Mouse (Mus musculus) heart, embryonic 16.5 days (tissue): ENCODE measurements around the gene Smad6. TPM values are rescaled to one million over a fixed set of nuclear protein-coding genes. Genes with fewer than 3 reads are reported as not detected.

Experiments
- ATAC-seq: fragments of 200-750 bp; cut with Nextera tagmentation; replicated peaks from 2 replicates; pipeline ENCODE4 v1.8.0; 2017; ENCODE audit warnings: moderate number of reproducible peaks; ENCODE audit not compliant: insufficient read depth, low FRiP score; ENCODE audit errors: extremely low read depth
- H3K27ac ChIP-seq: fragments of 300-500 bp; sonication (generic); 2 replicates; pipeline ENCODE4 v1.5.1; 2014; ENCODE audit warnings: mild to moderate bottlenecking, low read length, control low read depth, moderate library complexity
- H3K27me3 ChIP-seq: fragments of 300-500 bp; sonication (generic); 2 replicates; pipeline ENCODE4 v1.6.1; 2014; ENCODE audit warnings: low read length, mixed read lengths; ENCODE audit not compliant: control insufficient read depth, insufficient read depth
- H3K36me3 ChIP-seq: fragments of 300-500 bp; sonication (generic); 2 replicates; pipeline ENCODE4 v1.6.1; 2014; ENCODE audit not compliant: control insufficient read depth, insufficient read depth
- H3K4me1 ChIP-seq: fragments of 300-500 bp; sonication (generic); 2 replicates; pipeline ENCODE4 v1.6.1; 2014; ENCODE audit warnings: low read length, mixed read lengths; ENCODE audit not compliant: control insufficient read depth, insufficient read depth
- H3K4me2 ChIP-seq: fragments of 300-500 bp; sonication (generic); 2 replicates; pipeline ENCODE4 v1.6.1; 2014; ENCODE audit warnings: low read depth, mild to moderate bottlenecking, control low read depth, low read length
- H3K4me3 ChIP-seq: fragments of 300-500 bp; sonication (generic); 2 replicates; pipeline ENCODE4 v1.5.1; 2014; ENCODE audit warnings: mild to moderate bottlenecking, control low read depth, low read length
- H3K9ac ChIP-seq: fragments of 300-500 bp; sonication (generic); 2 replicates; pipeline ENCODE4 v1.6.1; 2014; ENCODE audit warnings: low read length, control low read depth
- H3K9me3 ChIP-seq: fragments of 300-500 bp; sonication (generic); replicated peaks from 2 replicates; pipeline ENCODE4 v1.6.1; 2016; ENCODE audit warnings: low read length; ENCODE audit not compliant: control insufficient read depth
- WGBS: fragments of 180-500 bp; shearing (Covaris S2); extraction: QIAGEN DNeasy Blood & Tissue Kit; methylation state at CpG from one replicate; pipeline ENCODE4 v1.1.7; 2014; 5-methylcytosine and 5-hydroxymethylcytosine counted together
- polyA plus RNA-seq: library from polyadenylated mRNA; unstranded; fragments of >200 nt; fragmentation: Nextera tagmentation; extraction: Ambion mirVana; gene quantifications from 2 replicates; pipeline ENCODE4 v1.2.1, GENCODE M21; 2015

Gene Smad6
- polyA plus RNA-seq, 1 experiment from 2014 or later: 12.8 TPM

DNA sequence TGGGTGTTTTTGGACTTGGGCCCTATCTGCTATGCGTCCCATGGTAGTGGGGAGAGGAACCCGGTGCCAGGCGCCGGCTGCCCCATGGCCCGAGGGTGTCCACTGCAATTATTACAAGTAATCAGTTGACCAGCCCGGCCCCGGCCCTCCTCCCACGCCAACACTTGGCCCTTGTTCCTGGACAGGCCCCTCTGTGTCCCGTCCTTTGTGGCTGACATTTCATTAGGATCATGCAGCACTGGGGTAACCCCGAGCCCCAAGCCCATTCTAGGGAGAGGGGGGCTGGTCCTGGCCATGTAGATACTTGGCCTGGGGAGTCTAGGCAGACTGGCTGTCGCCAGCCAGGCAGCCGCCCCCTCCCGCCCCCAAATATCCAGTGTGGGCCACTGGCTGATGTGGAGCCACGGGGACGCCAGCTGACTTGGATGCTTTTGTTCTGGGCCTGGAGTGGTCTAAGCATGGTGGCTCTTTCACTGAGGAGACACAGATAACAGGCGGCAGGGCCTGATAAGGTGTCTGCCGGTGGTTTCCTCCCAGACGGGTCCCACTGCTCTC is 102.8 kb downstream of the Smad6 start:
- Histone ChIP-seq H3K36me3 (no peaks in the 10 kb centered on the region), H3K27me3 (no peaks in the 10 kb centered on the region), H3K4me2 (no peak overlapping the region), H3K9ac (peak overlapping the region; percentile 33), H3K27ac (peak overlapping the region; percentile 73), H3K4me3 (no peak overlapping the region), H3K4me1 (peaks cover 30% of the 10 kb centered on the region), H3K9me3 (no peaks in the 10 kb centered on the region)
- peak; percentile 80 for ATAC-seq
- WGBS: 23% methylated on average over 18 of the region's 18 CpGs

DNA sequence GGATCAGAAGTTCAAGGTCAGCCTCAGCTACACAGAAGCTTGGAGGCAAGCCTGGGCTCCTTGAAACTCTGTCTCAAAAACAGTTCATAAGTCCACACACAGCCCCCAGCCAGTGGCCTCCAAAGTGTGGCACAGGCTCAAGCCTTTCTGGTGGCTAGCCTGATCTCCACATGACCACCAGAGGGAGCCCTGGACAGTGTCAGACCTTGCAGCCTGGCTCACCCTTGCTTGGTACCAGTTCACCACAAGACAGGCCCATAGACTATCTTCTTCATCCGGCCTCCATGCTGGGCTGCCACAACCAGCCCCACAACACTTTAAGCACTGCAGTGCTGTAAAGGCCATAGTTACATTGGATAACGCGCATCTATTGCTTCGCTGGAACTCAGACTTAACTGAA is 103.6 kb downstream of the Smad6 start:
- Histone ChIP-seq H3K4me2 (no peak overlapping the region), H3K36me3 (no peaks in the 10 kb centered on the region), H3K27me3 (no peaks in the 10 kb centered on the region), H3K9ac (no peak overlapping the region), H3K27ac (peak overlapping the region; percentile 73), H3K9me3 (no peaks in the 10 kb centered on the region), H3K4me3 (no peak overlapping the region), H3K4me1 (peaks cover 28% of the 10 kb centered on the region)
- WGBS: 67% methylated on average over 4 of the region's 4 CpGs
- ATAC-seq: peak; percentile 42; the same call in 1 of the 2 replicates

DNA sequence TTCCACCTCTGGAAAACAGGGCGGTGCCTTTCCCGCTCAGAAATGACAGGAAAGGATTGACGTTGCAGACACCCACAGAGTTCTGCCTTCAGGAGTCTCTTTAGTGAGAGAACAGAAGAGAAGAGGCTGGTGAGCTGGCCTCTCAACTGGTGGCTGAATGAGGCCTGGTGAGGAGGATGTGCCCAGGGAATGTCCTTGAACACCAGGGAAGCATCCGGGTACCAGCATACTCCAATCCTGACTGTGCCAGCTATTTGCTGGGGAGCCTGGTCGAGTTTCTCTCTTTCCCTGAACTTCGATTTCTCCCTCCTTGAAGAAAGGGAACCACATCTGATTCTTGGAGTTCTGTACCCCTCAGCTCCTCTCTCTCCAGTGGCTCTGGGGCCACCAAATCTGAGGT is 105.4 kb downstream of the Smad6 start:
- Histone ChIP-seq H3K4me3 (no peak overlapping the region), H3K27ac (no peak overlapping the region), H3K9ac (0 out of 2 replicates have a peak overlapping the region, but pooled peaks have one; percentile 13), H3K36me3 (no peaks in the 10 kb centered on the region), H3K4me1 (peaks cover 24% of the 10 kb centered on the region), H3K27me3 (no peaks in the 10 kb centered on the region), H3K9me3 (no peaks in the 10 kb centered on the region), H3K4me2 (no peak overlapping the region)
- WGBS: 64% methylated on average over 6 of the region's 6 CpGs
- ATAC-seq: no peak

DNA sequence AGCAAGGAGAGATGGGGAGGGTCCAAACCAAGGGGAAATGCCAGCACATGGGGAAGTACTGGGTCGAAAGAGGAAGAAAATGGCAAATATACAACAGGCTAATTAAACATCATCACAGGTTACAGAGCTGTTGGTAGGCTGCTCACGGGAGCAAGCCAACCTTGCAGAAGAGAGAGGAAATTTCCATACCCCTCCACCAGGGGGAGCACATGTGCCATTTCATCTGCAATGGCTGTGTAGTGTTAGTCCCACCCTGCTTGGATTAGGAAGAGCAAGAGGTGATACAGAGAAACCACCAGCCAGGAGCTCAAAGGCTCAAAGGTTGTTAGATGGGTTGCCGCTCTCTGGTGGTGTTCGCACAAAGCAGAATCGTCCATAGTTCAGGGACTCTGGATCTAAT is 105.9 kb downstream of the Smad6 start:
- Histone ChIP-seq H3K4me2 (no peak overlapping the region), H3K36me3 (no peaks in the 10 kb centered on the region), H3K4me1 (peaks cover 24% of the 10 kb centered on the region), H3K9ac (no peak overlapping the region), H3K27me3 (no peaks in the 10 kb centered on the region), H3K9me3 (no peaks in the 10 kb centered on the region), H3K4me3 (no peak overlapping the region), H3K27ac (no peak overlapping the region)
- 60% methylated on average over 5 of the region's 5 CpGs for WGBS
- ATAC-seq: no peak

DNA sequence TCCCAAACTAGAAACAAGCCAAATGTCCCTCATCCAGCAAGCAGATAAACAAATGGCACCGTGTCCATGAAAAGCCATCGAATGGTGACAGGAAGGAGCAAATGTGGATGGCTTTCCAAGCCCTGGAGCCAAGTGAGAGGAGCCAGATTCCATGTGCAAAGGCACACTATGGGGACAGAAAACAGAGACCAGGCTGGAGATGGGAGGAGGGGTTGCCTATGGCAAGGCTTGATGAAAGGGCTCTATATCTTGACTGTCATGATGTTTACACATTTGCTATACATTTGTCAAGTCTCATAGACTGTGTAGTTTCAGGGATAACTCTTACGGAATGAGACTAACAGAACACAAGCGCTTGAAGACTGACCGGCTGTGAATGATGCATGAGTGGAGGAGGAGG is 106.9 kb downstream of the Smad6 start:
- no peaks in the 10 kb centered on the region for H3K36me3 ChIP-seq
- ATAC-seq: no peak
- H3K9ac ChIP-seq: no peak overlapping the region
- H3K4me3 ChIP-seq: no peak overlapping the region
- no peak overlapping the region for H3K4me2 ChIP-seq
- 53% methylated on average over 5 of the region's 5 CpGs for WGBS
- H3K27me3 ChIP-seq: no peaks in the 10 kb centered on the region
- H3K4me1 ChIP-seq: peaks cover 24% of the 10 kb centered on the region
- H3K9me3 ChIP-seq: no peaks in the 10 kb centered on the region
- H3K27ac ChIP-seq: no peak overlapping the region

DNA sequence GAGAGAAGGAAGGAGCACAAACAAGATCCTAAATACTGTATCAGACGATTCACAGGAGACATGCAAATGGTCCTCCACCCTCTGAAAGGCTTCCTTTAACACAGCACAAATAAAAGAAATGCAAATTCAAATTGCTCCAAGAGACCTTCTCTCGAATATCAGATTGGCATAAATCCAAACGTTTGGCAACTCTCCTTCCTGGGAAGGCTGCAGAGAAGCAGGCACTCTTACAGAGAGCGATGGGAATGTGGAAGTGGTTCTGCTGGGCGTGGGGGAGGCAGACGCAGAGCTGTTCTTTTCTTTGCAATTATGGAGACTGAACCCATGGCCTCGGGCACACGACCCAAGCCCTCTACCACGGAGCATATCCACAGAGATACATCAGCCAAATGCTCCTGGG is 109.8 kb downstream of the Smad6 start:
- no peaks in the 10 kb centered on the region for H3K36me3 ChIP-seq
- H3K27ac ChIP-seq: no peak overlapping the region
- 29% methylated on average over 9 of the region's 9 CpGs for WGBS
- no peak for ATAC-seq
- no peaks in the 10 kb centered on the region for H3K27me3 ChIP-seq
- no peak overlapping the region for H3K9ac ChIP-seq
- peaks cover 5% of the 10 kb centered on the region for H3K4me1 ChIP-seq
- H3K4me3 ChIP-seq: no peak overlapping the region
- no peak overlapping the region for H3K4me2 ChIP-seq
- H3K9me3 ChIP-seq: no peaks in the 10 kb centered on the region

DNA sequence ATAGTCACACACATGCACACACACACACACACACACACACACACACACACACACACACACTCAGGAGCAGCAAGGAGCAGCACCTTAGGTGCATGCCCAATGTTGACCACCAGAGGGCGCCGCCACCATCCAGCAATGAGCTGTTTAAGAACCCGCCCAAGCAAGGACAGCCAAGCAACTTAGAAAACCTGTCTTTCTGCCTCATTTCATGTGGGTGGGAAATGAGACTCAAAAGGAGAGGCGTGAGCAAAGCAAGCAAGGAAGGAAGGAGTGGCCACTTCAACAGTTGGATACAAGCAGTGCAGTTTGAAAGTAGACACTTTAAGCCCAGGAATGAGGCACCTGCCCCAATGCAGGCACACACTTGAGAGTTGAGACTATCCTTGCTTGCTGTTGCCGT is 112.2 kb downstream of the Smad6 start:
- no peak overlapping the region for H3K27ac ChIP-seq
- H3K4me1 ChIP-seq: peaks cover 5% of the 10 kb centered on the region
- no peak overlapping the region for H3K4me3 ChIP-seq
- ATAC-seq: peak; percentile 46; the same call in 1 of the 2 replicates
- WGBS: 15% methylated on average over 5 of the region's 5 CpGs
- H3K9me3 ChIP-seq: 0 out of 2 replicates have a peak, but pooled peaks cover under 1% of the 10 kb centered on the region
- no peaks in the 10 kb centered on the region for H3K36me3 ChIP-seq
- H3K9ac ChIP-seq: no peak overlapping the region
- H3K27me3 ChIP-seq: no peaks in the 10 kb centered on the region
- no peak overlapping the region for H3K4me2 ChIP-seq

DNA sequence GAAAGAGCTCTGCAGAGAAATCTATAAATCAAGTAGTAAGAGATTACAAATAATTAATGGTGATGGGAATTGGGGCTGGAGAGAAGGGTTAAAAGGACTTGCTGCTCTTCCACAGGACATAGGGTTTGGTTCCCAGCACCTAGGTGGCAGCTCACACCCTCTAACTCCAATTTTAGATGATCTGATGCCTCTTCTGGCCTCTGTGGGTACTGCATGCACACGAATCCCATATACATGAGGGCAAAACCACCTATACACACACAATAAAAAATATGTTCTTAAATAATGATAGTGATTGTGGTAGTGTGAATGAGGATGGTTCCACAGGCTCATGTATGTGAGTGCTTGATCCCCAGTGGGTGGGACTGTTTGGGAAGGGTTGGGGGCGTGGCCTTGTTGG is 117.3 kb downstream of the Smad6 start:
- ATAC-seq: no peak
- WGBS: 88% methylated on average over 2 of the region's 2 CpGs
- Histone ChIP-seq H3K27ac (no peak overlapping the region), H3K4me3 (no peak overlapping the region), H3K9ac (no peak overlapping the region), H3K9me3 (0 out of 2 replicates have a peak, but pooled peaks cover 2% of the 10 kb centered on the region), H3K4me1 (peaks cover 2% of the 10 kb centered on the region; the same call in 1 of the 2 replicates), H3K27me3 (no peaks in the 10 kb centered on the region), H3K36me3 (no peaks in the 10 kb centered on the region), H3K4me2 (no peak overlapping the region)
